Mouse (Mus musculus) liver, embryonic 14.5 days (tissue): ENCODE data around the gene Ralgapb. TPM values are rescaled to one million over a fixed set of nuclear protein-coding genes. Genes with fewer than 3 reads are reported as not detected.

Experiments used
- ATAC-seq: fragments of 200-750 bp; cut with Nextera tagmentation; 2 replicates; pipeline ENCODE4 v1.8.0; 2017; ENCODE audit warnings: moderate number of reproducible peaks, mild to moderate bottlenecking, moderate library complexity; ENCODE audit not compliant: insufficient read depth
- DNase-seq, 3 experiments: peaks; one replicate each; pipeline ENCODE4 v3.0.0-alpha.2; 2012 to 2013; ENCODE audit warnings: low read depth in 3 of 3, low spot score in 3 of 3
- H3K27ac ChIP-seq: fragments of 300-500 bp; sonication (generic); 2 replicates; pipeline ENCODE4 v1.5.1; 2014; ENCODE audit warnings: moderate library complexity, mild to moderate bottlenecking, control low read depth, inconsistent platforms
- H3K27me3 ChIP-seq: fragments of 300-500 bp; sonication (generic); 2 replicates; pipeline ENCODE4 v1.6.1; 2014; ENCODE audit warnings: mild to moderate bottlenecking, low read length, moderate library complexity; ENCODE audit not compliant: control insufficient read depth, insufficient read depth
- H3K36me3 ChIP-seq: fragments of 300-500 bp; sonication (generic); replicated peaks from 2 replicates; pipeline ENCODE4 v1.6.1; 2014; ENCODE audit warnings: low read depth; ENCODE audit not compliant: control insufficient read depth, insufficient read depth
- H3K4me1 ChIP-seq, 2 experiments: fragments of 200-500 bp in 1 of 2; fragments of 300-500 bp in 1 of 2; sonication (generic) in 1 of 2; replicated peaks; 2 replicates each; pipeline ENCODE4 v1.6.1; 2012 to 2014; ENCODE audit warnings: antibody characterized with exemption in 1 of 2, inconsistent platforms in 1 of 2, low read length in 1 of 2; ENCODE audit not compliant: control insufficient read depth in 2 of 2, insufficient read depth in 2 of 2
- H3K4me2 ChIP-seq: fragments of 300-500 bp; sonication (generic); 2 replicates; pipeline ENCODE4 v1.6.1; 2014; ENCODE audit warnings: low read depth, mild to moderate bottlenecking, control low read depth, moderate library complexity
- H3K4me3 ChIP-seq, 2 experiments: fragments of 200-500 bp in 1 of 2; fragments of 300-500 bp in 1 of 2; sonication (generic) in 1 of 2; 2 replicates each; pipeline ENCODE4 v1.5.1; 2012 to 2014; ENCODE audit warnings: low read depth in 2 of 2, low read length in 2 of 2, mild to moderate bottlenecking in 2 of 2, control low read depth in 1 of 2, inconsistent platforms in 1 of 2, moderate library complexity in 1 of 2; ENCODE audit not compliant: insufficient read depth in 1 of 2
- H3K9ac ChIP-seq: fragments of 300-500 bp; sonication (generic); replicated peaks from 2 replicates; pipeline ENCODE4 v1.6.1; 2014; ENCODE audit warnings: mild to moderate bottlenecking, control low read depth, moderate library complexity
- H3K9me3 ChIP-seq: fragments of 300-500 bp; sonication (generic); 2 replicates; pipeline ENCODE4 v1.6.1; 2016; ENCODE audit warnings: low read length, mixed read lengths; ENCODE audit not compliant: control insufficient read depth
- CTCF ChIP-seq: IDR thresholded peaks from 2 replicates; pipeline ENCODE4 v1.5.1; 2016; ENCODE audit warnings: antibody characterized with exemption, low read depth, control low read depth
- EP300 ChIP-seq: IDR thresholded peaks from 2 replicates; pipeline ENCODE4 v1.6.1; 2016; ENCODE audit warnings: antibody characterized with exemption, low read depth
- WGBS: fragments of 180-500 bp; shearing (Covaris S2); extraction: QIAGEN DNeasy Blood & Tissue Kit; methylation state at CpG from one replicate; pipeline ENCODE4 v1.1.7; 2014; ENCODE audit not compliant: insufficient replicate concordance; 5-methylcytosine and 5-hydroxymethylcytosine counted together
- polyA plus RNA-seq, 2 experiments: library from polyadenylated mRNA; depleted of rRNA in 1 of 2; stranded (reverse) in 1 of 2; unstranded in 1 of 2; fragments of >200 nt; fragmentation: Nextera tagmentation in 1 of 2; extraction: Ambion mirVana in 1 of 2; gene quantifications; 2 replicates each; pipeline versions ENCODE4 v1.2.1 to v1.2.3; 2012 to 2014

Gene Ralgapb
- polyA plus RNA-seq, 2 experiments, result 4.7 to 5.6 TPM

DNA sequence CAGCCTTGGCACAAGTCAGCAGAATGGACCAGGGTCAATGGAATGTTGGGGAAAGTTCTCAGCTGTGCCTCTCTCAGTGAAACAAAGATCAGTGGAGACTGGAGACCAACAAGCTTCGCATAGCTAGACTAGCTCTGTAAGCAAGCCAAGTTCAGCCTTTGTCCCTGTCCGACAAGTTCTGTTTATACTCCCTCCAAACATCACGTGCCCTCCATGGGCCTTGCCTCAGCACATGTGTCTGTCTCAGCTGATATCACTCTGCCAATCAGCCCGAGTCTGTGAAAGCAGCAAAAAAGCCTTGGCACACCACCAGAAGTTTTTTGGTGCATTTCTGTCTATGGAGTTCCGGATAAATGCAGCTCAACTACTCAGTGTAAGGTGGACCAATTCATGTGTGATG is 36.6 kb upstream of the Ralgapb start:
- no peak for DNase-seq
- peaks cover 0 to 3% of the 10 kb centered on the region in 2 experiments; a peak in 1 of 4 replicates for H3K4me1 ChIP-seq
- TF ChIP-seq EP300 (no peak), CTCF (no peak)
- H3K9me3 ChIP-seq, result no peaks in the 10 kb centered on the region
- no peak overlapping the region for H3K27ac ChIP-seq
- no peaks in the 10 kb centered on the region for H3K36me3 ChIP-seq
- H3K4me2 ChIP-seq, result no peak overlapping the region
- peaks cover 26% of the 10 kb centered on the region for H3K27me3 ChIP-seq
- no peak overlapping the region for H3K9ac ChIP-seq
- no peak; the same call in 1 of the 2 replicates for ATAC-seq
- H3K4me3 ChIP-seq, result no peak overlapping the region
- 35% methylated on average over 5 of the region's 5 CpGs for WGBS

- DNase-seq, result no peak
- WGBS, result 48% methylated on average over 7 of the region's 7 CpGs
Observed at GRCm38 (mm10) chr2:158373516-158373915, 36.1 kb upstream of the Ralgapb start.

DNA sequence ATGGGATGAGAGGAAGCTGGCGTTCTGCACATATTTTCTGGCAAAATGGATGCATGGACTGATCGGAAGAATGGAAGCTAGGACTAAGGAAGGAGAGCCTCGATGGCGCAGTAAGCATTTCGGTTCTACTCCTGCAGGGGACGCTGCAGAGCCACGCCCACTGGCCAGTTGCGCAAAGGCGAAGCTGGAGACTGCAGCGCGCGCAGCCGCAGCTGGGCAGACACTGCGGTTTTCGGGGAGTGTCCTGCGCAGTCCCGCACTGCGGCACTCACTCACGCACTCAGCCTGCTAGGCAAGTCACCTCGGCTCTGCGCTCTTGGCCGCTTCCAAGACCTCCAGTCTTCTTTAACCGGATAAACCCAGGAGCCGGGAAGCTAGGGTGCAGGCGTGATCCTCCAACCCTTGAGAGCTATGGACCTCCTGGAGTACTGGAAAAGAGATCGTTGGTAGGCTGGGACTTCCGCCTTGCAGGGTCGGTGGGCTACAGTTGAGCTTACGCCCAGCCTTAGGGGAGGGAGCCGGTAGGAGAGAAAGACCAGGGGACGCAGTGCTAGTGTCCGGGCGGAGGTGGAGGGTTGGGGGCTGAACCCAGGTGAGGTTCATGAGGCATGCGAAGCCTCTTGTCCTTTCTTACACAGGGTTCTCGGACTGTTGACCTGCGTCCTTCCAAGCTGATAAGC is 34.1 kb upstream of the Ralgapb start, which contains the start of gene Snhg11:
Gene Snhg11 (plus strand): TSS at position 196 of the 680 bp plus-strand sequence.
- H3K27ac ChIP-seq, result no peak within 1 kb of the TSS
- peaks cover 0 to 3% of the 10 kb centered on the region in 2 experiments; a peak in 1 of 4 replicates for H3K4me1 ChIP-seq
- peak within 1 kb of the TSS; percentile 35; the same call in 1 of the 2 replicates for H3K4me2 ChIP-seq
- H3K36me3 ChIP-seq, result no peaks in the 10 kb centered on the region
- no peak within 1 kb of the TSS for H3K9ac ChIP-seq
- no peak for TF ChIP-seq EP300
- peak; percentile 71 for TF ChIP-seq CTCF
- peak in 1 of 3 experiments; percentile 11 for DNase-seq
- peaks cover 26% of the 10 kb centered on the region for H3K27me3 ChIP-seq
- WGBS, result 2% methylated on average over 36 of the region's 36 CpGs
- peak within 1 kb of the TSS; percentile 1 to 13; a peak in 2 of 4 replicates for H3K4me3 ChIP-seq
- no peaks in the 10 kb centered on the region for H3K9me3 ChIP-seq
- peak; percentile 24; the same call in 1 of the 2 replicates for ATAC-seq

More at GRCm38 (mm10) chr2:158373516-158373915, 36.1 kb upstream of the Ralgapb start:
- TF ChIP-seq EP300, result no peak
- no peak for TF ChIP-seq CTCF
- H3K27me3 ChIP-seq, result peaks cover 26% of the 10 kb centered on the region
- H3K36me3 ChIP-seq, result no peaks in the 10 kb centered on the region
- no peak overlapping the region for H3K4me3 ChIP-seq
- H3K4me2 ChIP-seq, result no peak overlapping the region
- H3K9ac ChIP-seq, result no peak overlapping the region
- H3K27ac ChIP-seq, result no peak overlapping the region
- H3K9me3 ChIP-seq, result no peaks in the 10 kb centered on the region
- ATAC-seq, result no peak
- H3K4me1 ChIP-seq, result peaks cover 0 to 3% of the 10 kb centered on the region in 2 experiments; a peak in 1 of 4 replicates

GRCm38 (mm10) chr2:158376123-158376687 is 33.4 kb upstream of the Ralgapb start:
- Histone ChIP-seq H3K36me3 (no peaks in the 10 kb centered on the region), H3K27me3 (peaks cover 26% of the 10 kb centered on the region), H3K27ac (no peak overlapping the region), H3K4me2 (peak overlapping the region; percentile 35; the same call in 1 of the 2 replicates), H3K4me1 (peaks cover 0 to 3% of the 10 kb centered on the region in 2 experiments; a peak in 1 of 4 replicates), H3K4me3 (peak overlapping the region in 1 of 2 experiments; percentile 13; a peak in 1 of 4 replicates), H3K9me3 (no peaks in the 10 kb centered on the region), H3K9ac (no peak overlapping the region)
- WGBS, result 24% methylated on average over 12 of the region's 12 CpGs
- no peak for TF ChIP-seq CTCF
- ATAC-seq (no peak), DNase-seq (no peak)

- H3K36me3 ChIP-seq, result no peaks in the 10 kb centered on the region
- no peak overlapping the region for H3K4me2 ChIP-seq
- peaks cover 26% of the 10 kb centered on the region for H3K27me3 ChIP-seq
- 48% methylated on average over 7 of the region's 7 CpGs for WGBS
- no peaks in the 10 kb centered on the region for H3K9me3 ChIP-seq
- H3K9ac ChIP-seq, result no peak overlapping the region
- no peak overlapping the region for H3K4me3 ChIP-seq
- ATAC-seq (no peak), DNase-seq (no peak)
- TF ChIP-seq CTCF, result no peak
- no peak for TF ChIP-seq EP300
- H3K4me1 ChIP-seq, result peaks cover 0 to 3% of the 10 kb centered on the region in 2 experiments; a peak in 1 of 4 replicates
- H3K27ac ChIP-seq, result no peak overlapping the region
Observed at GRCm38 (mm10) chr2:158376798-158377197, 32.9 kb upstream of the Ralgapb start.
